Mouse (Mus musculus) B cell, adult (primary cell): ENCODE data around the gene Rbm28. TPM values are rescaled to one million over a fixed set of nuclear protein-coding genes. Genes with fewer than 3 reads are reported as not detected.

Experiments
- total RNA-seq: library from RNA; stranded (reverse); gene quantifications from 4 replicates; pipeline ENCODE4 v1.2.4, GENCODE M21; 2023; ENCODE audit not compliant: inconsistent age

Gene Rbm28
- 83.3 to 110 TPM (median 99.1 TPM) in 4 replicates for total RNA-seq

DNA sequence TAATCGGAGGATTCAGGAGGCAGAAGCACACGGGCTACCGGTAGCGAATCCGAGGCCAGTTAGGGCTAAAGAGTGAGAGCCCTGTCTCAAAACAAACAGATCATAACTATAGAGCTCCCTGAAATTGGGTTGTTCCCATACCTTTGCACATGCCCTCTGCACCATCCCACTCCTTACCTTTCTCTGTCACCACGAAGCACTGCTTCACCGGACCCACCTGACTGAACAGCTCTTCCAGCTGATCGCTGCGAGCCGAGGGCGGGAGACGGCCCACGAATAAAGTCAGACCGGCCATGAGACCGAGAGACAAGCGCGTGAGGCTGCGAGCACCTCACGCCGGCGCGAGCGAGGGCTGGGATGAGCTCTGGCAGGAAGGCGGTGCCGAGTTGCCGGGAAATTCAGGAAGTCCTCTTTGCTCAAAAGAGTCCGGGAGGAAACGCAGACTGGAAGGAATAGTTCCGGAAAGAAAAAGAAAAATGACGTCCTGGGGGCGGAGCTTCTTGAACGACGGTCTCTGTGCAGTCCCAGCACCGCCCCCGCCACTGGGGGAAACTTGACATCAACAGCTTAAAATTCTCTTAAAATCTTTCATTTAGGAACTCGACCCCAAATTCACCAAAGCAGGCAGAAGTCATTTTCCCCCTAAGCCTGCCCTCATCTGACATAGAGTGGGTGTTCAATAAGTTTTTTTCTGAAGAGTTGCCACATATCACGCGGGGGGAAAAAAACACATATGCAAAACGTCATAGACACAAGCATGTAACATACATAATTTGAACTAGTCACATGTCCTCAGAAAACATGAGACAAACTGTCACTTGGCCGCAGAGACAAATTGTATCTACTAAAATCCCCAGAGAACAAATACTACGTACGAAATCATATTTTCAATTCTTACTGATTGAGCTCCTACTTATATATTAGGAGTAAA lies at the start of gene Rbm28:
Gene Rbm28, minus strand, starts transcription at position 693 of the 931 bp plus-strand sequence.

DNA sequence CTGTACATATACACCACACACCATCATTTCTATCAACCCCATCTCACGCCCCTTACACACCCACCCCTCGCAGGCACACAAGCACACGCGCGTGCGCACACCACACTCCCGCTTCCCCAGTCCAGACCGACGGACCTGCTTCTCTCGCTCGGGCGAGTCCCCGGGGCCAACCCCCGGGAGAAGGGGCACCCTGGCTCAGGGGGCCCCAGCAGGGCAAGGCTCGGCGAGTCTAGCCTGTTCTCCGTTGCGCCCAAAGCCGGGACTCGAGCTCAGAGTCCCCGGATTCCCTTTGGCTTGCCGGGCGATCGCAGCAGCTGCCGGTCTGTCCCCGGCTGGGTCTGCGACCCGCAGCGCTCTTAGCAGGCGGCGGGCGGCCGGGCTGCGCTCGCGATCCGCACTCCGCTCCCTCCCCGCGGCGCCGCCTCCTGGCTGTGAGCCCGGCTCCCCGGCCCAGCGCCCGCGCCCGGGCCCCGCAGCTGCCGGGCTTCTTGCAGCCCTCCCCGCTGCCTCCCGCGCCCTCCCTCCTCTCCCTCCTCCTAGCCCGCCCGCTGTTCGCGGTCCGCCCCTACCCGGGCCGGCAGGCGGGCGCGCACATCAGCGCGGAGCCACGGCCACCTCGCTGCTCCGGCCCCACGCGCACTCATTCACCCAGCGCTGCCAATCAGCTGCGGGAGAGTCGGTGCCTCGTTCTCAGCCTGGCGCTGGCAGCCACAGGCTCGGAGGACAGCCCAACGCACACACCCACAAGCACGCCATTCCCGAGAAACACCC lies 14.3 kb upstream of the Rbm28 start, which contains the start of gene Prrt4:
Gene Prrt4, minus strand, starts transcription at position 697 of the 771 bp plus-strand sequence.

Other genes starting within 250 kb of the Rbm28 start
- not detected in 4 replicates for gene Lep, start 104.8 kb downstream of the Rbm28 start, total RNA-seq
- gene Prrt4, start 14.6 kb upstream of the Rbm28 start, total RNA-seq = 0.15 to 0.35 TPM (median 0.18 TPM) in 3 of 4 replicates, not detected in the other
- 50.0 to 66.5 TPM (median 62.4 TPM) in 4 replicates for gene Impdh1, start 51.4 kb upstream of the Rbm28 start, total RNA-seq
- gene Hilpda, start 107.5 kb upstream of the Rbm28 start, total RNA-seq = 19.0 to 23.3 TPM (median 19.3 TPM) in 4 replicates
- 1.4 to 2.6 TPM in 2 of 4 replicates, not detected in the others for gene Fam71f2, start 114.6 kb upstream of the Rbm28 start, total RNA-seq
- gene Fam71f1, start 154.1 kb upstream of the Rbm28 start, total RNA-seq = not detected in 4 replicates
- gene Calu, start 183.1 kb upstream of the Rbm28 start, total RNA-seq = 44.1 to 51.6 TPM (median 49.2 TPM) in 4 replicates
- not detected in 4 replicates for gene Opn1sw, start 223.5 kb upstream of the Rbm28 start, total RNA-seq
- not detected in 4 replicates for gene Ccdc136, start 231.3 kb upstream of the Rbm28 start, total RNA-seq